Mouse (Mus musculus): Measurements from ENCODE around the gene Llgl2. TPM values are rescaled to one million over a fixed set of nuclear protein-coding genes. Genes with fewer than 3 reads are reported as not detected.
A peak's percentile ranks its signal among the peaks of the same experiment; 100 is the strongest.

The Llgl2 gene
- total and polyA plus RNA-seq, 3 experiments: 8.0 to 22.5 (median 9.3) TPM

DNA sequence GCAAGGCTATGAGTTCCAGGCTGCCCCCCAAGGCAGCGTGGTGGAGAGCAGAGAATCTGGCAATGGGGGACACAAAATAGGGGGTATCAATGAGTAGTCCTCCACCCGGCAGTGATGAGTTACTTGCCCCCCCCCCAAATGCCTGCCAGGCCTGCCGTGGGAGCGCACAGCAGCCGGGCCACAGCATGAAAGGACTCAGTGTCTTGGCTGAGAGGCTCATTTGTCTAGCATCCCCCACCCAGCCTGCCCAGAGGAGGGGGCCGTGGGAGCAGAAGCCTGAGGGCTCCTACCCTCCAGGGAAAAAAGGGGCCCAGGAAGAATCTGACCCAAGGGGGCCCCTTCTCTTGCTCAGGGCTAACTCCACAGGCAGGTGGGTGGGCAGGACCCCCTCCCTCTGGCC is 16.5 kb upstream of the Llgl2 start:
- DNase-seq (ENCODE audit: low spot score) (no peak), ATAC-seq (ENCODE audit: extremely low read depth, insufficient number of reproducible peaks, low FRiP score, poor library complexity, severe bottlenecking) (no peak)
- H3K9me3 ChIP-seq (replicated peaks): no peaks in the 10 kb centered on the region
- H3K27me3 ChIP-seq (ENCODE audit: insufficient read depth, low read length): peaks cover 82% of the 10 kb centered on the region
- H3K4me3 ChIP-seq (ENCODE audit: low read depth, low read length): no peak overlapping the region
- no peak for TF ChIP-seq GATA1 (IDR thresholded peaks at IDR 0.05; ENCODE audit: borderline replicate concordance, low read length)
- no peak for TF ChIP-seq GATA2 (IDR thresholded peaks at IDR 0.05; ENCODE audit: borderline replicate concordance, low read depth, low read length)
- no peak for TF ChIP-seq CTCF (IDR thresholded peaks at IDR 0.05; ENCODE audit: low read depth, low read length)
- TF ChIP-seq POLR2AphosphoS5 (IDR thresholded peaks at IDR 0.05; ENCODE audit: insufficient replicate concordance, low read depth, low read length): no peak
- no peak for TF ChIP-seq TAL1 (conservative IDR thresholded peaks at IDR 0.05; ENCODE audit: low read depth, low read length)
- H3K4me1 ChIP-seq (ENCODE audit: insufficient read depth, low read depth, low read length): peaks cover 27% of the 10 kb centered on the region
- no peaks in the 10 kb centered on the region for H3K36me3 ChIP-seq (replicated peaks)

DNA sequence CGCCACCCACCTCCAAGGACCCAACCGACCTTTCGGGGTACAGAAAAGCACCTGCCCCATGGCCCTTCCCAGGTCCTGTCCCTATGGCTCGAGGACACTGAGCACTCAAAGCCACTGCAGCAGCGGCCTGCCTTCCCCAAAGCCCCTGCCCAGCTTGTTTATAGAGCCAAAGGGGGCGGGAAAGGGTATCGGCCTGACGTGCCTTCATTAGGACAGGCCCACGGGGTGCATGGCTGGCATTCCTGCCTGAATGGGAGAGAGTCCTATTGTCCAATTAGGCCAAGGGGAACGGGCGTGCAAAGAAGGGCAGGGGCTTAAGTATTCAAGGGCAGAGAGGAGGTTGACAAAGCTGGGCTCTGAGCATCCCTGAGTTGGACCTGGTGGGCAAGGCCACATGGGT is 15.9 kb upstream of the Llgl2 start:
- no peak for TF ChIP-seq GATA1 (IDR thresholded peaks at IDR 0.05; ENCODE audit: borderline replicate concordance, low read length)
- TF ChIP-seq TAL1 (conservative IDR thresholded peaks at IDR 0.05; ENCODE audit: low read depth, low read length): no peak
- TF ChIP-seq POLR2AphosphoS5 (IDR thresholded peaks at IDR 0.05; ENCODE audit: insufficient replicate concordance, low read depth, low read length): no peak
- TF ChIP-seq GATA2 (IDR thresholded peaks at IDR 0.05; ENCODE audit: borderline replicate concordance, low read depth, low read length): no peak
- TF ChIP-seq CTCF (IDR thresholded peaks at IDR 0.05; ENCODE audit: low read depth, low read length): no peak
- Histone ChIP-seq H3K36me3 (replicated peaks) (no peaks in the 10 kb centered on the region), H3K4me1 (ENCODE audit: insufficient read depth, low read depth, low read length) (peaks cover 33% of the 10 kb centered on the region), H3K4me3 (ENCODE audit: low read depth, low read length) (no peak overlapping the region), H3K27me3 (ENCODE audit: insufficient read depth, low read length) (peaks cover 82% of the 10 kb centered on the region), H3K9me3 (replicated peaks) (no peaks in the 10 kb centered on the region)
- ATAC-seq (ENCODE audit: extremely low read depth, insufficient number of reproducible peaks, low FRiP score, poor library complexity, severe bottlenecking): no peak
- no peak for DNase-seq (ENCODE audit: low spot score)

DNA sequence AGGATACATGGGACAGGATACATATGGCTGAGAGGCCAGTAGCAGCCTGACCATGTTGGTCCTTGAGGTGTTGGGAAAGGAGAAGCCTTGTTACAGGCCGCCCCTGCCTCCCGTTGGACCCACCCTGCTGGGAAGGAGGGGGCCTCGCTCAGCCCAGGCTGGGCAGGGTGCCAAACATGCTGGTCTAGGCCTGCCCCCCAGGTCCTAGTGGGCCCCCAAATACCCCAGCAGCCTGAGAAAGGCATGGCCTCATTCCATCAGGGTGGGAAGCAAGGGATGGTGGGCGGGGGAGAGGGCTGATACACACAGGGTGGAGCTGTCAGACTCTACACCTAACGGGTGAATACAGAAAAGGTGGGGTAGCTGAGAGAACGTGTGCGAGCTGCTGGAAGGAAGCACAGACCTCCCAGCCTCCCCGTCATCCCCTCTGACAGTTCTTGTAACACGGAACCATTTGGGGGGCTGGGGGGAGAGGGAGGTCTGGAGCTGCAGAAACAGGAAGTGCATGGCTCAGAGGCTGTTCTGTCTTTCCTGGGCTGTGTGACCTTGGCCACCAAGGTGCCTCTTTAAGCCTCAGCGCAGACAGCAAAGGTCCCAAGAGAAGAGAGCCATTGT is 15.0 kb upstream of the Llgl2 start:
- peaks cover 42% of the 10 kb centered on the region for H3K4me1 ChIP-seq (ENCODE audit: insufficient read depth, low read depth, low read length)

DNA sequence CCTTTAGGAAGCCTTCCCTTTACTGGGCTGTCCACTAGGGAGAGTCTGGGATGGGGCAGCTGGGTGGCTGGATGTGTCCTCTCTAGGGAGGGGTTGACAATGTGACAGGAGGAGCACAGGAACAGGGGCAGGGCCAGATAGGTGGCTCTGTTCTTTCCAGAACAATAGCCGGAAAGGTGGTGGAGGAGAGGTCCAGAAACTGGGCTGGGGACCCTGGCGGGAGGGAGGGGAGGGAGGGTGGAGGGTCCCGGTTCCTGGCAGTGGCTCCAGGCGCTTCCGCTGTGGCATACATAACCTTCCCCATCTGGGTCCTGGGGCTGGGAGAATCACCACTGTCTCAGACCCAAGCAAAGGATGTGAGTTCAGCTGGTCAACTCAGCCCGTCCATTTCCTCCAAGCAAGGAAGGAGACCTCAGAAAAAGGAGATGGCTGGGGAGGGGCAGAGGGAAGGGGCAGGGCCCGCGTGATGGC is 14.5 kb upstream of the Llgl2 start:
- peaks cover 47% of the 10 kb centered on the region for H3K4me1 ChIP-seq (ENCODE audit: insufficient read depth, low read depth, low read length)
- ATAC-seq (ENCODE audit: extremely low read depth, insufficient number of reproducible peaks, low FRiP score, poor library complexity, severe bottlenecking) (no peak), DNase-seq (ENCODE audit: low spot score) (no peak)
- H3K27me3 ChIP-seq (ENCODE audit: insufficient read depth, low read length): peaks cover 80% of the 10 kb centered on the region
- no peaks in the 10 kb centered on the region for H3K9me3 ChIP-seq (replicated peaks)
- H3K4me3 ChIP-seq (ENCODE audit: low read depth, low read length): no peak overlapping the region
- TF ChIP-seq GATA2 (IDR thresholded peaks at IDR 0.05; ENCODE audit: borderline replicate concordance, low read depth, low read length): no peak
- no peak for TF ChIP-seq TAL1 (conservative IDR thresholded peaks at IDR 0.05; ENCODE audit: low read depth, low read length)
- H3K36me3 ChIP-seq (replicated peaks): no peaks in the 10 kb centered on the region

More for the DNA sequence above, 15.0 kb upstream of the Llgl2 start:
- Histone ChIP-seq H3K36me3 (replicated peaks) (no peaks in the 10 kb centered on the region), H3K27me3 (ENCODE audit: insufficient read depth, low read length) (peaks cover 81% of the 10 kb centered on the region), H3K4me3 (ENCODE audit: low read depth, low read length) (no peak overlapping the region; the same call in 1 of the 2 replicates), H3K9me3 (replicated peaks) (no peaks in the 10 kb centered on the region)
- DNase-seq (ENCODE audit: low spot score) (peak; percentile 33), ATAC-seq (ENCODE audit: extremely low read depth, insufficient number of reproducible peaks, low FRiP score, poor library complexity, severe bottlenecking) (no peak)
- TF ChIP-seq GATA1 (IDR thresholded peaks at IDR 0.05; ENCODE audit: borderline replicate concordance, low read length): no peak
- TF ChIP-seq CTCF (IDR thresholded peaks at IDR 0.05; ENCODE audit: low read depth, low read length): no peak
- TF ChIP-seq TAL1 (conservative IDR thresholded peaks at IDR 0.05; ENCODE audit: low read depth, low read length): no peak
- TF ChIP-seq GATA2 (IDR thresholded peaks at IDR 0.05; ENCODE audit: borderline replicate concordance, low read depth, low read length): no peak
- no peak for TF ChIP-seq POLR2AphosphoS5 (IDR thresholded peaks at IDR 0.05; ENCODE audit: insufficient replicate concordance, low read depth, low read length)

DNA sequence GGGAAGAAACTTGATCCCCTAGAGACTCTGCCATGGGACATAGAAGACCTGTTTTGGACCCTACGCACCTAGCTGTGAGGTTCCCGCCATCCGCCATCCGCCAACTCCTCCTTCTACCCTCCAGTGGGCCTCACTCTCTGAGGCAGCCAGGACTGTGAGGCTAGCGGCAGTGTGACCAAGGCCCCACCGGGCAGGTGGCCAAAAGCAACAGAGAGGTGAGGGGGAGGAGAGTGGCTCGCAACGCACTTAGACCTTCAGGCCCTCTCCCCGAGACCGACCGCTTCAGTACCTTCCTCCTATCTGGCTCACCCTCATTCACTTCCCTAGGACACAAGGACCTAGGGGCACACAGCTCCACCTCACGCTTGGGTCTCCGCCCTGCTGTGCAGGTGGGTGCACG is 13.5 kb upstream of the Llgl2 start:
- H3K4me1 ChIP-seq (ENCODE audit: insufficient read depth, low read depth, low read length): peaks cover 51% of the 10 kb centered on the region
- H3K4me3 ChIP-seq (ENCODE audit: low read depth, low read length): no peak overlapping the region
- DNase-seq (ENCODE audit: low spot score) (no peak), ATAC-seq (ENCODE audit: extremely low read depth, insufficient number of reproducible peaks, low FRiP score, poor library complexity, severe bottlenecking) (no peak)
- H3K27me3 ChIP-seq (ENCODE audit: insufficient read depth, low read length): peaks cover 74% of the 10 kb centered on the region
- TF ChIP-seq POLR2AphosphoS5 (IDR thresholded peaks at IDR 0.05; ENCODE audit: insufficient replicate concordance, low read depth, low read length) (no peak), GATA2 (IDR thresholded peaks at IDR 0.05; ENCODE audit: borderline replicate concordance, low read depth, low read length) (no peak), CTCF (IDR thresholded peaks at IDR 0.05; ENCODE audit: low read depth, low read length) (no peak), TAL1 (conservative IDR thresholded peaks at IDR 0.05; ENCODE audit: low read depth, low read length) (no peak), GATA1 (IDR thresholded peaks at IDR 0.05; ENCODE audit: borderline replicate concordance, low read length) (no peak)
- H3K36me3 ChIP-seq (replicated peaks): no peaks in the 10 kb centered on the region
- no peaks in the 10 kb centered on the region for H3K9me3 ChIP-seq (replicated peaks)

DNA sequence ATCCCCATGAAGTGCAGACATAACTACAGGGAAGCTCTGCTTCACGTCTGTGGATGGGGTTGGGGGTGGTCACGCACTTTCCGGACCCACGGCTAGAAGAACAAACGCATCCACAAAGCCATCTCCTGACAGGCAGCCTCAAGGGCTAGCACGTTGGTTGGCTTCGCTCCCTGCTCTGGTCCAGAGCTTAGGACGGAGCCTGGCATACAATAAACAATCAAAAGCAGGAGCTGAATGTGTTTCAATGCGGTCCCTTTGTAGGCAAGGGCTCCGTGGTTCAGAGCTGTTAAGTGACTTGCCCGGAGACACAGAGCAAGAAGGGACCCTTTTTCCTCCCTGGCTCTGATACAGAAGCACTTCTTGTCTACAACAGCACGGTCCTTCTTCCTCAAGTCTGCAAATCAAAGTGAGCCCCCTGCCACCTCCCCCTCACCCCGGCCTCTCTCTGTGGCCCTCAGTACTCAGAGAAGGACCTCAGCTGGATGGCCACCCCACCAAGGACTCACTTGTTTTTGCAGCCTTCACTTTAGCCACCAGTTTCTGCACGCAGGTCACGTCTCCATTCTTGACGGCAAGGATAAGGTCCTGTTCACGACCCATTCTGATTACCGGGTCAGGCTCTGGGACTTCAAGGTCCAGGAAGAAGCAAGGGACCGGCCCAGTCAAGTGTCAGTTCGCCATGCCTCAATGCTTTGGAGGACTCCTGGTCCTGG is 12.3 kb upstream of the Llgl2 start:
- DNase-seq (ENCODE audit: low spot score): no peak
- peaks cover 70% of the 10 kb centered on the region for H3K27me3 ChIP-seq (ENCODE audit: insufficient read depth, low read length)
- no peak for TF ChIP-seq GATA2 (IDR thresholded peaks at IDR 0.05; ENCODE audit: borderline replicate concordance, low read depth, low read length)
- no peak for TF ChIP-seq POLR2AphosphoS5 (IDR thresholded peaks at IDR 0.05; ENCODE audit: insufficient replicate concordance, low read depth, low read length)
- no peak for TF ChIP-seq GATA1 (IDR thresholded peaks at IDR 0.05; ENCODE audit: borderline replicate concordance, low read length)
- ATAC-seq (ENCODE audit: extremely low read depth, insufficient number of reproducible peaks, low FRiP score, poor library complexity, severe bottlenecking): no peak
- no peak overlapping the region for H3K4me3 ChIP-seq (ENCODE audit: low read depth, low read length)
- H3K9me3 ChIP-seq (replicated peaks): no peaks in the 10 kb centered on the region
- H3K4me1 ChIP-seq (ENCODE audit: insufficient read depth, low read depth, low read length): peaks cover 56% of the 10 kb centered on the region
- H3K36me3 ChIP-seq (replicated peaks): peaks cover 11% of the 10 kb centered on the region

All from G1E (cell line).